Mouse (Mus musculus) olfactory bulb, adult 2 months (tissue): Measurements from ENCODE around the gene Hoxc4.

Experiments used
- CTCF ChIP-seq: fragments of 200-500 bp; IDR thresholded peaks from 2 replicates; pipeline ENCODE4 v1.5.1; 2012; ENCODE audit warnings: low read depth, mild to moderate bottlenecking, low read length, moderate library complexity; ENCODE audit not compliant: insufficient read depth
- POLR2A ChIP-seq: fragments of 200-500 bp; IDR thresholded peaks from 2 replicates; pipeline ENCODE4 v1.6.1; 2012; ENCODE audit warnings: mild to moderate bottlenecking, low read depth, low read length, moderate library complexity; ENCODE audit not compliant: insufficient read depth

DNA sequence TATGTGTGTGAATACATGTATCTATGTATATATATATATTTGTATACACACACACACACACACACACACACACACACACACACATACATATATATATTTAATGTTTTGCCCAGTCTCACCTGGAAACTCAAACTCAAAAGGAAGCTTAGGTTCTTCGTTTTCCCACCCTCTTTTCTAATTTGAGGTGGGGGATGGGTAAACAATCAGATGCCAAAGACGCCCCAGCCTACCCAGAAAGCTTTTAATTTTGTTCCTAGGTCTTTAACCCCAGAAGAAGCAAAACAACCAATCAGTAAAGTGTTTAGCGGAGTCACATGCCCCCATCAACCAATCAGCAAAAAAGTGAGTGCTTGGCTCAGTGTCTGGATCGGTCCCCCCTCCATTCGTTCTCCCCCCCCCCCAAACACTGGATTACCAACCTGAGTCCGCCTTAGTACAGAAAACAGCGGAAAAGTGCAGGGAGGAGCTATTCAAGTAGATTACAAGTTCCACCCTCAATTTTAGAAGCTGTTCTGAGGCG is 2.2 kb downstream of the Hoxc4 start:
- TF ChIP-seq POLR2A (no peak), CTCF (no peak)
